Mouse (Mus musculus) brain, embryonic 14.5 days (tissue): ENCODE results near the gene 1700023F06Rik.

Experiments
- CTCF ChIP-seq: fragments of 200-500 bp; IDR thresholded peaks from 2 replicates; pipeline ENCODE4 v1.5.1; 2012; ENCODE audit warnings: inconsistent platforms, mild to moderate bottlenecking, moderate library complexity, borderline replicate concordance; ENCODE audit not compliant: insufficient read depth, insufficient read length; ENCODE audit errors: extremely low read depth
- POLR2A ChIP-seq: fragments of 200-500 bp; IDR thresholded peaks from 2 replicates; pipeline ENCODE4 v1.6.1; 2012; ENCODE audit warnings: mild to moderate bottlenecking, inconsistent platforms, borderline replicate concordance; ENCODE audit not compliant: poor library complexity, insufficient read depth, insufficient read length, severe bottlenecking; ENCODE audit errors: extremely low read depth

DNA sequence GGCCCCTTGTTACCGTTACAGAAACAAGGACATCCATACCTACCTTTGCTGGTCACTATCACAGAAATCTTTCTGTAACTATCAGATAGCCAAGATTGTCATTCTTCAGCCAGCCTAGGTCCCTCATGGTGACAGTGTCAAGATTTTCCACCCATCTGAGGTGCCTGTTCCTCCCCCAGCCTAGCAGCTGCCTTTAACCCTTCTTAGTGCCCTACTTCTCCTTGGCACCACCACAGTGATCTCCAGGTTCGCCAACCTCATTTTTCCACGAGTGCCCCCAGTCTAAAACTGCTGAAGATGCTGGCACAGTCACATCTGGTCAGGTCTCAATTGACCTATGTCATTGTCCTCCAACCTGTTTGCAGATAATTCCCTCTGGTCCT, 38.3 kb downstream of the 1700023F06Rik start:
- TF ChIP-seq POLR2A = no peak
- no peak for TF ChIP-seq CTCF
